Mouse (Mus musculus) spleen, postnatal 10 days (tissue): ENCODE results near the gene Ldb3.
A peak's percentile ranks its signal among the peaks of the same experiment; 100 is the strongest.

Experiments used
- DNase-seq, 2 experiments: peaks; one replicate each; pipeline ENCODE4 v3.0.0; 2021 to 2022; ENCODE audit warnings: low spot score in 2 of 2

The Ldb3 gene

GRCm38 (mm10) chr14:34590743-34591675 lies 2.5 kb upstream of the Ldb3 start:
- DNase-seq: no peak

GRCm38 (mm10) chr14:34590017-34590570 lies 1.6 kb upstream of the Ldb3 start:
- no peak for DNase-seq

- DNase-seq: no peak
Observed at GRCm38 (mm10) chr14:34589185-34589713, 767 bp upstream of the Ldb3 start.

GRCm38 (mm10) chr14:34588005-34588404 lies 477 bp downstream of the Ldb3 start:
- DNase-seq: no peak

- no peak for DNase-seq
Observed at GRCm38 (mm10) chr14:34586871-34587270, 1.6 kb downstream of the Ldb3 start.

GRCm38 (mm10) chr14:34585358-34586105 lies 3.0 kb downstream of the Ldb3 start:
- no peak for DNase-seq

- DNase-seq: no peak
Observed at GRCm38 (mm10) chr14:34582740-34583427, 5.6 kb downstream of the Ldb3 start.

- no peak for DNase-seq
Observed at GRCm38 (mm10) chr14:34576858-34577257, 11.6 kb downstream of the Ldb3 start.

- DNase-seq: no peak
Observed at GRCm38 (mm10) chr14:34574068-34574467, 14.4 kb downstream of the Ldb3 start.

GRCm38 (mm10) chr14:34573348-34573913 lies 15.1 kb downstream of the Ldb3 start:
- DNase-seq: no peak

- no peak for DNase-seq
Observed at GRCm38 (mm10) chr14:34571610-34572387, 16.7 kb downstream of the Ldb3 start.

- DNase-seq: no peak
Observed at GRCm38 (mm10) chr14:34570903-34571302, 17.6 kb downstream of the Ldb3 start.

- DNase-seq: peak; percentile 34 to 77
Observed at GRCm38 (mm10) chr14:34570294-34570693, 18.2 kb downstream of the Ldb3 start.

GRCm38 (mm10) chr14:34569534-34570194 lies 18.8 kb downstream of the Ldb3 start:
- no peak for DNase-seq

GRCm38 (mm10) chr14:34568626-34569025 lies 19.9 kb downstream of the Ldb3 start:
- DNase-seq: no peak

- no peak for DNase-seq
Observed at GRCm38 (mm10) chr14:34567697-34568096, 20.8 kb downstream of the Ldb3 start.

GRCm38 (mm10) chr14:34566530-34566929 lies 22.0 kb downstream of the Ldb3 start:
- no peak for DNase-seq

GRCm38 (mm10) chr14:34565711-34566110 lies 22.8 kb downstream of the Ldb3 start:
- DNase-seq: no peak

GRCm38 (mm10) chr14:34564646-34565045 lies 23.8 kb downstream of the Ldb3 start:
- no peak for DNase-seq

- DNase-seq: no peak
Observed at GRCm38 (mm10) chr14:34562393-34562792, 26.1 kb downstream of the Ldb3 start.
